Mouse (Mus musculus) hindlimb bud, embryonic 11.5 days (tissue): Measurements from ENCODE around the gene Tbx4.
A peak's percentile ranks its signal among the peaks of the same experiment; 100 is the strongest.

Experiments used
- DNase-seq: peaks from one replicate; pipeline ENCODE4 v3.0.0-alpha.2; 2012; ENCODE audit warnings: low read depth, low spot score; ENCODE audit errors: extremely low spot score

Gene Tbx4

GRCm38 (mm10) chr11:85960273-85960672 lies 74.1 kb downstream of the Tbx4 start:
- DNase-seq, result no peak

GRCm38 (mm10) chr11:85961498-85961897 lies 75.3 kb downstream of the Tbx4 start:
- DNase-seq, result peak; percentile 58
